Mouse (Mus musculus): ENCODE measurements at regions not wholly inside any gene's neighbourhood (a gene's known extent, or its start where the extent isn't known, plus 50 kb on each side); places are given as distances from the start of the nearest gene placed in this dataset.

- DNase-seq (ENCODE audit: low spot score), result no peak
- WGBS, result 55% methylated on average over 9 of the region's 9 CpGs
- no peak overlapping the region for H3K27ac ChIP-seq (ENCODE audit: low read depth)
- no peak for ATAC-seq (replicated peaks; ENCODE audit: low FRiP score, low TSS enrichment, low read depth)
- no peak overlapping the region for H3K9ac ChIP-seq (ENCODE audit: low read length)
- no peaks in the 10 kb centered on the region for H3K9me3 ChIP-seq (ENCODE audit: control insufficient read depth, low read length)
- H3K27me3 ChIP-seq (replicated peaks; ENCODE audit: control insufficient read depth, insufficient read depth, low read length), result no peaks in the 10 kb centered on the region
- no peak overlapping the region for H3K4me3 ChIP-seq (ENCODE audit: low read depth, low read length)
- no peak overlapping the region for H3K4me2 ChIP-seq (ENCODE audit: low read length)
- H3K36me3 ChIP-seq (ENCODE audit: control insufficient read depth, insufficient read depth, low read length), result no peaks in the 10 kb centered on the region
- H3K4me1 ChIP-seq (replicated peaks; ENCODE audit: control insufficient read depth, insufficient read depth, low read length), result peaks cover 7% of the 10 kb centered on the region; the same call in 1 of the 2 replicates
These were observed 348.9 kb upstream of the Slc24a5 start for GRCm38 (mm10) chr2:124718985-124719384.

DNA sequence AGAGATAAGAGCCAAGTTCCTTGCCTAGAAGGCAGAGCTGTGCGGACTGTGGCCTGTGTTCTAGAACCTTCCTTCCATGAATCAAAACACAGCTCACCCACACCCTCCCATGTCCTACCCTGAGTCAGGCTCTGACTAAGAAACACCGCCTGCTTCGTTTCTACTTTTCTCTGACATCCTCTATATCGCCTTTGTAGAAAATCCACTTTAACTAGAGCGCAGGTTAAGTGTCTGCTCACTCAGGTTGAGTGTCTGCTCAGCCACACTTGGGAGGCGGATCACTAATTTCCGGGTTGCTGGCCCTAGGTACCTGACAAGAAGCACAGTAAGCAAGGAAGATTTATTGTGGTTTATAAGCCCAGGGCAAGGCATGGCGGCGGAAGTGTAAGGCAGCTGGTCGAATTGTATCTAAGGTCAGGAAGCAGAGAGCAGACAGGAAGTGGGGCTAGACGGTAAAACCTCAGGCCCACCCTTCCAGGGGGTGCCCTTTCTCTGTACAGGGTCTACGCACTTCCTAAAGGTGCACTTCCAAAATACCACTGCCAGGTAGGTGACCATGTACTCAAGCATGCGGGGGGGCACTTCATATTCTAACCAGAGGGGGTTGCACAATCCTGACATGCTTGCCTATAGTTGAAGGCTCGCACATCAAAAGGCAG lies 348.0 kb upstream of the Slc24a5 start:
- ATAC-seq (replicated peaks; ENCODE audit: low FRiP score, low TSS enrichment, low read depth) (peak; percentile 53; the same call in 1 of the 2 replicates), DNase-seq (ENCODE audit: low spot score) (peak; percentile 58)
- H3K36me3 ChIP-seq (ENCODE audit: control insufficient read depth, insufficient read depth, low read length), result no peaks in the 10 kb centered on the region
- H3K4me1 ChIP-seq (replicated peaks; ENCODE audit: control insufficient read depth, insufficient read depth, low read length), result peaks cover 7% of the 10 kb centered on the region; the same call in 1 of the 2 replicates
- no peaks in the 10 kb centered on the region for H3K27me3 ChIP-seq (replicated peaks; ENCODE audit: control insufficient read depth, insufficient read depth, low read length)
- no peak overlapping the region for H3K27ac ChIP-seq (ENCODE audit: low read depth)
- H3K4me2 ChIP-seq (ENCODE audit: low read length), result no peak overlapping the region
- no peaks in the 10 kb centered on the region for H3K9me3 ChIP-seq (ENCODE audit: control insufficient read depth, low read length)
- H3K9ac ChIP-seq (ENCODE audit: low read length), result no peak overlapping the region
- WGBS, result 35% methylated on average over 14 of the region's 14 CpGs
- H3K4me3 ChIP-seq (ENCODE audit: low read depth, low read length), result no peak overlapping the region

DNA sequence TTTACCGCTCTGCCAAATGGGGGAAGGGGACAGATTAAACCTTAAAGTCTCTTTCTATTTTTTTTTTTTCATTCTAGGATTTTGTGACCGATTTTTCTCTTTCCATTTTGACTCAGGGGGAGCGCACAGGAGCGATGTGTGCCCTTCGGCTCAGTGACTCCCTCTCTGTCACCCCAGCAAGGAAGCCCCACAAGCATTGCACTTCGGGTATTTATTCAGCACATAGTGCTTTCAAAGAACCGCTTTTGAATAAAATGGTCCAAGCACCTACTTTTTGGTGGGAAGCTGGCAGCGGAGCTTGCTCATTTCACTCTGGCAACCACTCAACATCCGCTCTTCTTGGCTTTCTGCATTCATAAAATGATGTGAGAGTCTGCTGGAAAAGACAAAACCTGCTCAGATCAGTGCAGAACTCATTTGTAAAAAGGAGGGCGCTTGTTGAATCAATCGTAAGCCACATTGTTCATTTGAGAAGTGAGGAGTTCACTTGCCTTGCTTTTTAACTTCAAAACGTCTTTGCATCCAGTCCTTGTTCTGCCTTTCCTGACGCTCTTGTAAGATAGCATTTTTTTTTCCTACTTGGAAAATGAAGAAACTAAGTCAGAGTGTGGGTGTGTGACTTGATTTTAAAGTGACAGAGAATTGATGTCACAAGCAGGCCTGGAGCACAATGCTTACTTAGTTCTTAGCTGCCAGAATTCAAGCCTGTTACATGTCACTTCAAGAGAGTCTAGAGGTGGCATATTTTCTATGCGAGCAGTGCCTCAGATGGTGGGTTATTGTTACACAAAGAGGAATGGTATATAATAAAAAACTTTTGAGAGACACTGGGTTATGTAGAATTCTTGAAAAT lies 347.1 kb upstream of the Slc24a5 start:
- Histone ChIP-seq H3K9me3 (ENCODE audit: control insufficient read depth, low read length) (no peaks in the 10 kb centered on the region), H3K4me3 (ENCODE audit: low read depth, low read length) (no peak overlapping the region), H3K9ac (ENCODE audit: low read length) (no peak overlapping the region), H3K4me2 (ENCODE audit: low read length) (no peak overlapping the region), H3K36me3 (ENCODE audit: control insufficient read depth, insufficient read depth, low read length) (no peaks in the 10 kb centered on the region), H3K4me1 (replicated peaks; ENCODE audit: control insufficient read depth, insufficient read depth, low read length) (peaks cover 7% of the 10 kb centered on the region; the same call in 1 of the 2 replicates), H3K27ac (ENCODE audit: low read depth) (no peak overlapping the region), H3K27me3 (replicated peaks; ENCODE audit: control insufficient read depth, insufficient read depth, low read length) (no peaks in the 10 kb centered on the region)
- DNase-seq (ENCODE audit: low spot score), result no peak
- no peak for ATAC-seq (replicated peaks; ENCODE audit: low FRiP score, low TSS enrichment, low read depth)
- 72% methylated on average over 14 of the region's 14 CpGs for WGBS

GRCm38 (mm10) chr2:124724171-124724570 lies 343.8 kb upstream of the Slc24a5 start:
- H3K27me3 ChIP-seq (replicated peaks; ENCODE audit: control insufficient read depth, insufficient read depth, low read length), result no peaks in the 10 kb centered on the region
- ATAC-seq (replicated peaks; ENCODE audit: low FRiP score, low TSS enrichment, low read depth), result no peak

DNA sequence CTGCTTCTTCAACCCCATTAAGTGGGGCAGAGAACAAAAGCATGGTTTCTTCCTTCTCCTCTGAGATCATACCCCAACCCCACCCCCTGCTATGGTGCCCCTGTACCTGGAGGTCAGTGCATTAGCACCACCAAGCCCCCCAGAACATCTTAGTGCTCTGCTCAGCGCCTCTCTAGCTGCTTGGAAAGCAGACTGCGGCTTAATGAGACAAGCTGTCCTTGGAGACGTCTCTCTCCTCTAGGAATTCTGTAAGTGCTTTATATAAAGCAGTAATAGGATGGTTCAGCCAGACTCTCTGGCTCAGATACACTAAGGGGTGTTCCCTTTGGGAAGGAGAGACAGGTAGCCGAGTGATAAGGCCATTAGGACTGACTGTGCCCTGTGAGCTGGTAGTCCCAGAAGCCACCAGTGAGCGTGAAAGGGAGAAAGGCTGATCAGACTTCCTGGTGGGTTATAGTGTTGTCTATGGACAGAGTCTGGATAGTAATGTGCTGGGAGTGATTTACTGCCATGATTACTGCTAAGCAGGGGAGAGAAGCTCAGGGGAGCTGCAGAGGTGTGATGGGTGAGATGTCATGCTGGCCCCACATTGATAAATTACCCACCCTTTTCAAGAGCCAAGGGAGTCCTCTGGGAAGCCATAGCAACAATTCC lies 343.0 kb upstream of the Slc24a5 start:
- 48% methylated on average over 5 of the region's 5 CpGs for WGBS
- ATAC-seq (replicated peaks; ENCODE audit: low FRiP score, low TSS enrichment, low read depth), result no peak
- H3K36me3 ChIP-seq (ENCODE audit: control insufficient read depth, insufficient read depth, low read length), result no peaks in the 10 kb centered on the region
- H3K4me1 ChIP-seq (replicated peaks; ENCODE audit: control insufficient read depth, insufficient read depth, low read length), result no peaks in the 10 kb centered on the region; the same call in 1 of the 2 replicates
- no peak overlapping the region for H3K9ac ChIP-seq (ENCODE audit: low read length)
- DNase-seq (ENCODE audit: low spot score), result no peak
- no peaks in the 10 kb centered on the region for H3K9me3 ChIP-seq (ENCODE audit: control insufficient read depth, low read length)
- no peaks in the 10 kb centered on the region for H3K27me3 ChIP-seq (replicated peaks; ENCODE audit: control insufficient read depth, insufficient read depth, low read length)
- no peak overlapping the region for H3K4me2 ChIP-seq (ENCODE audit: low read length)
- no peak overlapping the region for H3K4me3 ChIP-seq (ENCODE audit: low read depth, low read length)
- no peak overlapping the region for H3K27ac ChIP-seq (ENCODE audit: low read depth)

More at GRCm38 (mm10) chr2:124724171-124724570, 343.8 kb upstream of the Slc24a5 start:
- Histone ChIP-seq H3K4me1 (replicated peaks; ENCODE audit: control insufficient read depth, insufficient read depth, low read length) (peaks cover 3% of the 10 kb centered on the region; the same call in 1 of the 2 replicates), H3K9me3 (ENCODE audit: control insufficient read depth, low read length) (no peaks in the 10 kb centered on the region), H3K4me2 (ENCODE audit: low read length) (no peak overlapping the region), H3K27ac (ENCODE audit: low read depth) (no peak overlapping the region), H3K4me3 (ENCODE audit: low read depth, low read length) (no peak overlapping the region), H3K36me3 (ENCODE audit: control insufficient read depth, insufficient read depth, low read length) (no peaks in the 10 kb centered on the region), H3K9ac (ENCODE audit: low read length) (no peak overlapping the region)
- DNase-seq (ENCODE audit: low spot score), result peak; percentile 43
- 48% methylated on average over 4 of the region's 4 CpGs for WGBS

- Histone ChIP-seq H3K27me3 (replicated peaks; ENCODE audit: control insufficient read depth, insufficient read depth, low read length) (no peaks in the 10 kb centered on the region), H3K4me2 (ENCODE audit: low read length) (no peak overlapping the region), H3K36me3 (ENCODE audit: control insufficient read depth, insufficient read depth, low read length) (no peaks in the 10 kb centered on the region), H3K4me1 (replicated peaks; ENCODE audit: control insufficient read depth, insufficient read depth, low read length) (no peaks in the 10 kb centered on the region), H3K9me3 (ENCODE audit: control insufficient read depth, low read length) (no peaks in the 10 kb centered on the region), H3K27ac (ENCODE audit: low read depth) (no peak overlapping the region), H3K9ac (ENCODE audit: low read length) (no peak overlapping the region), H3K4me3 (ENCODE audit: low read depth, low read length) (no peak overlapping the region)
- WGBS, result 79% methylated on average over 5 of the region's 5 CpGs
- DNase-seq (ENCODE audit: low spot score) (no peak), ATAC-seq (replicated peaks; ENCODE audit: low FRiP score, low TSS enrichment, low read depth) (no peak)
These were observed 339.9 kb upstream of the Slc24a5 start for GRCm38 (mm10) chr2:124727979-124728378.

DNA sequence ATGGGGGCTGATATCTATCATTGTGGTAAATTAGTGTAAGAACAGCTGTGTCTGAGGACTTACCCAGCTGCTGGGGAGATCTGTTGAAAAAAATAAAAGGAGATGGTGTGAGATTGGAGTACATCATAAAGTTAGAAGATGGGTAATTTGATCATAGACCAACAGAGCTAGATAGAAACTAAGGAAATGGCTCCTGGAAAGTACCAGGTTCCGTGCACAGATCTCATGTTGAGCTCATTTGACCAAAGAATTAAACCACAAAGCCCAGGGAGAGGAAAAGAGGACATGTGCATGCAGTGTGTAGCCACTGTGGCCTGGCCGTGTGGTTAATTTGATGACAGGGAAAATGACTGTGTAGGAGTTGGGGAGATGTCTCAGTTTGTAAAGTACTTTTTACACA lies 335.3 kb upstream of the Slc24a5 start:
- no peaks in the 10 kb centered on the region for H3K4me1 ChIP-seq (replicated peaks; ENCODE audit: control insufficient read depth, insufficient read depth, low read length)
- H3K9me3 ChIP-seq (ENCODE audit: control insufficient read depth, low read length), result 0 out of 2 replicates have a peak, but pooled peaks cover 3% of the 10 kb centered on the region
- WGBS, result 80% methylated on average over 2 of the region's 2 CpGs
- DNase-seq (ENCODE audit: low spot score), result no peak
- no peaks in the 10 kb centered on the region for H3K36me3 ChIP-seq (ENCODE audit: control insufficient read depth, insufficient read depth, low read length)
- no peak overlapping the region for H3K27ac ChIP-seq (ENCODE audit: low read depth)
- no peak overlapping the region for H3K4me3 ChIP-seq (ENCODE audit: low read depth, low read length)
- H3K4me2 ChIP-seq (ENCODE audit: low read length), result no peak overlapping the region
- no peak overlapping the region for H3K9ac ChIP-seq (ENCODE audit: low read length)
- H3K27me3 ChIP-seq (replicated peaks; ENCODE audit: control insufficient read depth, insufficient read depth, low read length), result no peaks in the 10 kb centered on the region
- no peak for ATAC-seq (replicated peaks; ENCODE audit: low FRiP score, low TSS enrichment, low read depth)

DNA sequence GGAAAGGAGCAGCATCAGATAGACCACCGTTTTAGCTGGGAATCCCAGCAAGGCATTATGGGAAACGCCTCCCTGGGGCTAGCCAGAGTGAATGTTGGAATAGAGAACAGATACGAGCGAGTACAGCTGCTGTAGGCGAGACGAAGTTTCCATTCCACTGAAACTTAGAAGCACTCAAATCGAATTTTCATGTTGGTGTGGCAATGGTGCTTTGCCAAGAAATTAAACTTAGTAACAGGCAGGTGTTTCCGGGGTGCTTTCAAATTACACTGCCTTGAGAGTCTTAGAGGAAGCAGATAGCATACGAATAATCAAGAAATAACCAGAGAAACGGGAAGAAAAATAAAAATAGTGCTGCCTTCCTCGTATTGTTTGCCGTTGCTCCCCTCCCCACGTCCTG lies 327.1 kb upstream of the Slc24a5 start:
- Histone ChIP-seq H3K27ac (ENCODE audit: low read depth) (no peak overlapping the region), H3K36me3 (ENCODE audit: control insufficient read depth, insufficient read depth, low read length) (no peaks in the 10 kb centered on the region), H3K4me3 (ENCODE audit: low read depth, low read length) (no peak overlapping the region), H3K27me3 (replicated peaks; ENCODE audit: control insufficient read depth, insufficient read depth, low read length) (no peaks in the 10 kb centered on the region), H3K4me2 (ENCODE audit: low read length) (no peak overlapping the region), H3K9ac (ENCODE audit: low read length) (no peak overlapping the region), H3K4me1 (replicated peaks; ENCODE audit: control insufficient read depth, insufficient read depth, low read length) (no peaks in the 10 kb centered on the region), H3K9me3 (ENCODE audit: control insufficient read depth, low read length) (no peaks in the 10 kb centered on the region)
- WGBS, result 63% methylated on average over 13 of the region's 13 CpGs
- ATAC-seq (replicated peaks; ENCODE audit: low FRiP score, low TSS enrichment, low read depth) (no peak), DNase-seq (ENCODE audit: low spot score) (no peak)
